ENCODE assay signal across 14 mouse cellular contexts in genomic region chr5:75990212-75990611, GRCm38 (mm10).
"Had no signal": no experiment of that assay in that cellular context is flagged by ENCODE, and none has a peak within 500 bp of the region (broad histone marks: within the 10 kb centered on the region; RNA-seq: fewer than 3 reads in every experiment).

No protein-coding gene starts in this region.

- H3K27me3 ChIP-seq: kidney, embryonic 15.5 days; liver, embryonic 15.5 days; midbrain, embryonic 12.5 days had no signal

- DNase-seq: kidney, adult 2 months; kidney, postnatal 25 days; left cerebral cortex, postnatal 4 days; lung, adult 2 months; lung, postnatal 4 days; right cerebral cortex, postnatal 25 days; thymus, adult 18-20 months; thymus, postnatal 14 days had no signal

- H3K4me3 ChIP-seq: kidney, embryonic 15.5 days; liver, embryonic 15.5 days; midbrain, embryonic 12.5 days had no signal

- H3K4me1 ChIP-seq: kidney, embryonic 15.5 days; liver, embryonic 15.5 days; midbrain, embryonic 12.5 days had no signal

- ATAC-seq: lung, postnatal 0 days; midbrain, embryonic 16.5 days had no signal

- H3K27ac ChIP-seq: kidney, embryonic 15.5 days; liver, embryonic 15.5 days; midbrain, embryonic 12.5 days had no signal

- H3K36me3 ChIP-seq: kidney, embryonic 15.5 days; liver, embryonic 15.5 days; midbrain, embryonic 12.5 days had no signal

- H3K4me2 ChIP-seq: kidney, embryonic 15.5 days; liver, embryonic 11.5 days; liver, embryonic 15.5 days; midbrain, embryonic 12.5 days had no signal
